Mouse (Mus musculus): ENCODE measurements at regions not wholly inside any gene's neighbourhood (a gene's known extent, or its start where the extent isn't known, plus 50 kb on each side); places are given as distances from the start of the nearest gene placed in this dataset.

GRCm38 (mm10) chr4:9135481-9136187 lies 896.8 kb upstream of the Car8 start:
- Histone ChIP-seq H3K9ac (replicated peaks) (peak overlapping the region; percentile 18; the same call in 1 of the 2 replicates), H3K36me3 (replicated peaks; ENCODE audit: insufficient read depth, low read length) (no peaks in the 10 kb centered on the region), H3K27ac (ENCODE audit: low read depth) (no peak overlapping the region), H3K27me3 (ENCODE audit: insufficient read depth, low read length) (no peaks in the 10 kb centered on the region), H3K4me1 (ENCODE audit: insufficient read depth) (peaks cover 10% of the 10 kb centered on the region), H3K4me2 (ENCODE audit: low read depth, low read length) (peak overlapping the region; percentile 81), H3K4me3 (ENCODE audit: low read depth, low read length) (peak overlapping the region; percentile 32), H3K9me3 (ENCODE audit: low read length) (no peaks in the 10 kb centered on the region)
- peak; percentile 77 for ATAC-seq
- TF ChIP-seq CTCF (IDR thresholded peaks at IDR 0.05; ENCODE audit: low read depth) = peak; percentile 94
- no peak for TF ChIP-seq EP300 (IDR thresholded peaks at IDR 0.05; ENCODE audit: low read depth)
- peak; percentile 91 for DNase-seq
- WGBS (ENCODE audit: insufficient replicate concordance) = 13% methylated on average over 21 of the region's 21 CpGs

- Histone ChIP-seq H3K36me3 (replicated peaks; ENCODE audit: insufficient read depth, low read length) (no peaks in the 10 kb centered on the region), H3K9me3 (ENCODE audit: low read length) (no peaks in the 10 kb centered on the region), H3K9ac (replicated peaks) (no peak overlapping the region), H3K27ac (ENCODE audit: low read depth) (no peak overlapping the region), H3K4me3 (ENCODE audit: low read depth, low read length) (no peak overlapping the region), H3K27me3 (ENCODE audit: insufficient read depth, low read length) (no peaks in the 10 kb centered on the region), H3K4me1 (ENCODE audit: insufficient read depth) (peaks cover 10% of the 10 kb centered on the region), H3K4me2 (ENCODE audit: low read depth, low read length) (no peak overlapping the region)
- WGBS (ENCODE audit: insufficient replicate concordance) = 66% methylated on average over 2 of the region's 2 CpGs
- ATAC-seq (no peak), DNase-seq (no peak)
- TF ChIP-seq CTCF (IDR thresholded peaks at IDR 0.05; ENCODE audit: low read depth) (no peak), EP300 (IDR thresholded peaks at IDR 0.05; ENCODE audit: low read depth) (no peak)
Measured at GRCm38 (mm10) chr4:9133695-9134094, 894.9 kb upstream of the Car8 start.

DNA sequence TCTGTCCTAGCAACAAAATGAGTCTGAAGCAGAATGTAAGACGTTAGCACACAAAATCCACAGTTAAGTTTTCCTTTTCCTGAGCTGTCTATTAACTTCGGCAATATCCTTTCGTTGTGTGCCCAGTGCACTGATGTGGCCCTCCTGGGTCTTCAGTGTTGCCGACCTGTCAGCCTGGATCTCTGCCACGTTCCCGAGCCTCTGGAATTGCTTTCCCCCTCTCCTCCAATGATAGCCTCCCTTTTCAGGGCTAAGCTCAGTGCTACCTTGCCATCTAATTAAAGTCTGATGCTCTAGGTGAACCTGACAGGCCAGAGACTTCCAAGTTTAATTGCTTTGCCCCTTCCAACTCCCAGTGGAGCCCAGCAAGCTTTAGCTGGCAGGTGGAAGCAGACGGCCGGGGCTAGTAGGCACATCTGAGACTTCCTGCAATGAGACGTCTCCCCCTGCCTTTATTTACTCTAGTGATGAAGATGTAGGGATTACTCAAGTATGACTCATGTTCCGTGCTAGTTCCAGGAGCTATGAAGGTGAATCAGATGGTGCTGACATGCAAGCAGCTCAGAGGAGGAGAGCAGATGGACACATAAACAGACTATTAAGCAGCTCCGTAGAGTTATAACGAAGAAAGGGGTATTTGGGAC lies 894.3 kb upstream of the Car8 start:
- H3K9ac ChIP-seq (replicated peaks) = no peak overlapping the region
- no peaks in the 10 kb centered on the region for H3K9me3 ChIP-seq (ENCODE audit: low read length)
- no peak overlapping the region for H3K4me2 ChIP-seq (ENCODE audit: low read depth, low read length)
- H3K4me3 ChIP-seq (ENCODE audit: low read depth, low read length) = no peak overlapping the region
- H3K36me3 ChIP-seq (replicated peaks; ENCODE audit: insufficient read depth, low read length) = no peaks in the 10 kb centered on the region
- H3K27ac ChIP-seq (ENCODE audit: low read depth) = no peak overlapping the region
- ATAC-seq = no peak
- H3K27me3 ChIP-seq (ENCODE audit: insufficient read depth, low read length) = no peaks in the 10 kb centered on the region
- WGBS (ENCODE audit: insufficient replicate concordance) = 71% methylated on average over 12 of the region's 12 CpGs
- no peak for DNase-seq
- TF ChIP-seq EP300 (IDR thresholded peaks at IDR 0.05; ENCODE audit: low read depth) (no peak), CTCF (IDR thresholded peaks at IDR 0.05; ENCODE audit: low read depth) (no peak)
- peaks cover 10% of the 10 kb centered on the region for H3K4me1 ChIP-seq (ENCODE audit: insufficient read depth)

- Histone ChIP-seq H3K27ac (ENCODE audit: low read depth) (peak overlapping the region; percentile 66; the same call in 1 of the 2 replicates), H3K27me3 (ENCODE audit: insufficient read depth, low read length) (no peaks in the 10 kb centered on the region), H3K4me3 (ENCODE audit: low read depth, low read length) (no peak overlapping the region), H3K4me1 (ENCODE audit: insufficient read depth) (peaks cover 10% of the 10 kb centered on the region), H3K9me3 (ENCODE audit: low read length) (no peaks in the 10 kb centered on the region), H3K36me3 (replicated peaks; ENCODE audit: insufficient read depth, low read length) (no peaks in the 10 kb centered on the region), H3K9ac (replicated peaks) (no peak overlapping the region), H3K4me2 (ENCODE audit: low read depth, low read length) (peak overlapping the region; percentile 38)
- no peak for TF ChIP-seq CTCF (IDR thresholded peaks at IDR 0.05; ENCODE audit: low read depth)
- no peak for TF ChIP-seq EP300 (IDR thresholded peaks at IDR 0.05; ENCODE audit: low read depth)
- DNase-seq (no peak), ATAC-seq (no peak)
- WGBS (ENCODE audit: insufficient replicate concordance) = 76% methylated on average over 6 of the region's 6 CpGs
Measured at GRCm38 (mm10) chr4:9132356-9132755, 893.5 kb upstream of the Car8 start.

DNA sequence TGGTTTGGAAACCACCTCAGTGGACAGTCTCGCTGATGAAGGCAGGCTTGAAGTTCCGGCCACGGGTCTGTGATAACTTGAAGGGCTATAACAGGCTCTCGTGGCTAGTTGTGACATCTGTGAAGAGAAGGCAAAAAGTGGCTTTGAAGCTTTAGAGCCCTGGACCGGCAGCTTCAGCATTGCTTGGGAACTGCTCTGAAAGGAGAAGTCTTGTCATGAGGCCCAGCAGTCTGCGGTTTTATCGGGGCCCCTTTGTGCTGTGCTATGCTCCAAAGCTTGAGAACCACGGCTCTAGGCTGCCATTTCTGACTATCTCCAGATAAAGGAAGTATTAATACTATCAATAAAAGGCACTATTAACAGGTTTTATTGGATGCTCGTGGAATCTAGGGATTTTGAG lies 892.8 kb upstream of the Car8 start:
- H3K4me2 ChIP-seq (ENCODE audit: low read depth, low read length) = no peak overlapping the region; the same call in 1 of the 2 replicates
- no peaks in the 10 kb centered on the region for H3K27me3 ChIP-seq (ENCODE audit: insufficient read depth, low read length)
- H3K4me3 ChIP-seq (ENCODE audit: low read depth, low read length) = no peak overlapping the region
- H3K36me3 ChIP-seq (replicated peaks; ENCODE audit: insufficient read depth, low read length) = no peaks in the 10 kb centered on the region
- peaks cover 10% of the 10 kb centered on the region for H3K4me1 ChIP-seq (ENCODE audit: insufficient read depth)
- WGBS (ENCODE audit: insufficient replicate concordance) = 52% methylated on average over 9 of the region's 9 CpGs
- DNase-seq (peak; percentile 42), ATAC-seq (peak; percentile 42; the same call in 1 of the 2 replicates)
- no peaks in the 10 kb centered on the region for H3K9me3 ChIP-seq (ENCODE audit: low read length)
- peak overlapping the region; percentile 66; the same call in 1 of the 2 replicates for H3K27ac ChIP-seq (ENCODE audit: low read depth)
- H3K9ac ChIP-seq (replicated peaks) = no peak overlapping the region
- no peak for TF ChIP-seq EP300 (IDR thresholded peaks at IDR 0.05; ENCODE audit: low read depth)
- TF ChIP-seq CTCF (IDR thresholded peaks at IDR 0.05; ENCODE audit: low read depth) = no peak

DNA sequence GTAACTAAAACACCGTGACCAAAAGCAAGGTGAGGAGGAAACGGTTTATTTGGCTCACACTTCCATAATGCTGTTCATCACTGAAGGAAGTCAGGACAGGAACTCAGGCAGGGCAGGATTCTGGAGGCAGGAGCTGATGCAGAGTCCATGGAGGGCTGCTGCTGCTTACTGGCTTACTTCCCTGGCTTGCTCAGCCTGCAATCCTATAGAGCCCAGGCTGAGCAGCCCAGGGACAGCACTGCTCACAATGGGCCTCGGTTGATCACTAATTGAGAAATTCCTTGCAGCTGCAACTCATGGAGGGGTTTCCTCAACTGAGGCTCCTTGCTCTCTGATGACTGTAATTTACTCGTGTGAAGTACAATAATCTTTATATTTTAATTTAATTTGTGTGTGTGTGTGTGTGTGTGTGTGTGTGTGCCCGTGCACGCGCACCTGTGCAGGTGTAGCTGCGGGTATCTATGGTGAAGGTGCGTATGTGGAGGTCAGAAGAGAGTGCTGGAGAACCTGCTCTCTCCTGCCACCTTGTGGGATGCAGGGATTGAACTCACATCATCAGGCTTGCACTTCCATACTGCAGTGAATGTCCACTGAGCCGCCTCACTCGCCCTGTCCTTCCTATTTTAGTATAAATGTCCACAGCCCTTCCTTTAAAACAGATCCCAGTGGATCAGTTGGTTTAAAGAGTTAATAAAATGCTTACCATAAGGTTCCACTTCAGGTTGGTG lies 886.6 kb upstream of the Car8 start:
- H3K9ac ChIP-seq (replicated peaks) = no peak overlapping the region
- no peak for TF ChIP-seq EP300 (IDR thresholded peaks at IDR 0.05; ENCODE audit: low read depth)
- peak; percentile 75 for TF ChIP-seq CTCF (IDR thresholded peaks at IDR 0.05; ENCODE audit: low read depth)
- no peak overlapping the region for H3K4me3 ChIP-seq (ENCODE audit: low read depth, low read length)
- no peaks in the 10 kb centered on the region for H3K36me3 ChIP-seq (replicated peaks; ENCODE audit: insufficient read depth, low read length)
- WGBS (ENCODE audit: insufficient replicate concordance) = 44% methylated on average over 11 of the region's 11 CpGs
- no peak overlapping the region for H3K4me2 ChIP-seq (ENCODE audit: low read depth, low read length)
- H3K27ac ChIP-seq (ENCODE audit: low read depth) = no peak overlapping the region
- H3K27me3 ChIP-seq (ENCODE audit: insufficient read depth, low read length) = no peaks in the 10 kb centered on the region
- no peaks in the 10 kb centered on the region for H3K9me3 ChIP-seq (ENCODE audit: low read length)
- DNase-seq = peak; percentile 52
- ATAC-seq = no peak
- H3K4me1 ChIP-seq (ENCODE audit: insufficient read depth) = no peaks in the 10 kb centered on the region; the same call in none of the 2 replicates
